Mouse (Mus musculus) left cerebral cortex, postnatal 14 days (tissue): ENCODE results near the gene Lonp2. TPM values are rescaled to one million over a fixed set of nuclear protein-coding genes. Genes with fewer than 3 reads are reported as not detected.

Source experiments
- DNase-seq, 2 experiments: peaks; one replicate each; pipeline ENCODE4 v3.0.0; 2021 to 2022; ENCODE audit warnings: low spot score in 2 of 2, mixed read lengths in 1 of 2
- intact Hi-C: fragments of 180-260 bp; cut with DNase I; formaldehyde crosslinking; loops from one replicate; pipeline ENCODE4 v1.15.1; 2025
- total RNA-seq, 2 experiments: library from RNA; stranded (reverse); gene quantifications; 2 replicates each; pipeline ENCODE4 v1.2.3; 2021

Gene Lonp2
- total RNA-seq, 2 experiments from 2014 or later: 49.2 to 57.8 TPM

DNA sequence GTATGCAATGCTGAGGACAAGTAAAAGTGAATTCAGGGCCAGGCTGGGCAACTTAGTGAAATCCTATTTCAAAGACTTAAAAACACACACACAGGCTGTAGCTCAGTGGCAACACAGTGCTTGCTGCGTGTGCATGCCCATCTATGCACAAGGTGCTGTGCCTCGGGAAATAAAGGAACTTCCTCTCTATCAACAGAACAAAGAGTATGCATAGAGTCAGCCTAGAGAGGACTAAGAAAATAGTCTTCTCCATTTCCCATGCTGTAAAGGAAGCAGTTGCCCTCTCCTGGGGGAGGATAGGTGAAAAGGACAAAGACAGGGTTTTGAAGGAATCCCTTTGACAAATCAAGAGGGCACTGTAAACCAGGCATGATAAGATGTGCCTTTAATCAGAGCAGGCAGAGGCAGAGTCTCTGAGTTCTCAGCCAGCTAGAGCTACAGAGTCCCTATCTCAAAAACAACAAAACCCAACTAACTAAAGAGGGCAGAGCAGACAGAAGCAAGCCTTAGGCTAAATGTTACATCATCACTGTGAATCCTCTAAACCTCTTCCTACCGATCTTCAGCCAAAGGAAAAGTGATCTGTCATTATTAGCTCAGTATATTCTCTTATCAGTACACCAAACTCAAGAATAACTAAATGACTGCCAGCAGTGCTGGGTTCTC is 111.7 kb downstream of the Lonp2 start:
- DNase-seq: no peak
- intact Hi-C loops: no loop called here

DNA sequence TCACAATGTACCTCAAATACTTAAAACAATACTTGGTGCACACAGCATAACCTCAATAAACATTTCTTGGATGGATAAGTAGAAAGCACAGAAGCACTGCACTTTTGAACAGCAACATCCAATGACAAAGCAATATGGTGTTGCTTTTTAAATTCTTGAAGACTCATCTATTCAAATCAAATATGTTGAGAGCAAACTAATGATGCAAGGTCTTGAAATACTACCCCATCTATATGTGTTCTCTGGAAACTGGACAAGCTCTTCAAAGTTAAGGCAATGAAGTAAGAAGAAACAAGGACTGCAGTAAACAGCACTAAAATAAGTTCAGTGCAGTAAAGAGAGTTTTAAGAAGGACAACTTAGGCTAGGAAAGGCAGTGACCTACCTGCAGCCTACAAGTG is 117.1 kb downstream of the Lonp2 start:
- intact Hi-C loops: loop anchor here (10.0 kb wide), 1 partner anchor 144 kb away; the partner anchor contains the start of gene N4bp1
- DNase-seq: no peak

- intact Hi-C loops: loop anchor here (10.0 kb wide), 1 partner anchor 143 kb away; the partner anchor contains the start of gene N4bp1
- no peak for DNase-seq
These were observed 117.8 kb downstream of the Lonp2 start for GRCm38 (mm10) chr8:86741627-86742026.

GRCm38 (mm10) chr8:86742605-86743345 is 118.9 kb downstream of the Lonp2 start:
- intact Hi-C loops: loop anchor here (10.0 kb wide), 1 partner anchor 142 kb away; the partner anchor contains the start of gene N4bp1
- no peak for DNase-seq

DNA sequence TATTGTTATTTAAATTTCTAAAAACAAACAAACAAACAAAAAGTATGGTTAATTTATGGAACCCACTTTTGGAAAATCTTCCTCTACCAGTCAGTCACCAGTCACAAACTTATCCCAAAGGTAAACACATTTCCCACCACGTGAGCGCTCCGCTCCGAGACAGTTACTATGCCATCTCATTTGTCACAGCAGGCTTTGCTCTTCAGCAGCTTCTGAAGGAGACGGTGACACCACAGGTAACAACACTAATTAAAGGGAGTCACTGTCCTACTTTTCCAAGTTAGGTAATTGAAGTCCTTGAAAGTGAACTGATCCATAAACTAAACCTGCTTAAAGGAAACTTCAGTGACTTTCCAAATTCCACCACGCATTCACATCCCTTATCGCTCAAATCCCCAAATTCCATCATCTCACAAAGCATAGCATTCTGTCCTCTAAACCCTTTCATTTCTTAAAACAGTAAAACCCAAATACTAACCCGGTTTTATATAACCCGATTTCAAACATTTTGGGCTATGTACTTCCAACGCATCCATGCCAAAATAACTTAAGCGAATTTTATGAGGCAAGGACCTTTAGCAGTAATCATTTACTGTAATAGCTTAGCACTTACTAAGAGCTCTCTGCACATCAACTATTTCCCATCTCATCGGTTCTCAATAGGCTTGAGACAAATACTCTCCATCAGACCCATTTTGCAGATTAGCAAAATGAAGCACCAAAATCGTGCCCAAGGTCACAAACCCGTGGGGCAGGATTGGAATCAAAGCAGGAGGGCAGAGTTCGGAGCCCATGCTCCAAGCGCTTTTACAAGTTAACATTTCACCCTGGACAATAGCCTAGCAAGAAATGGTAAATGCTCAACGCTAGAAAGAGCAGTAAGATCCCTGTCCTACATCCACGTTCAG is 120.7 kb downstream of the Lonp2 start:
- DNase-seq: no peak
- intact Hi-C loops: loop anchor here (5.0 to 10.0 kb wide), 2 partner anchors 98 to 140 kb away; partner anchors contain the start of gene N4bp1

DNA sequence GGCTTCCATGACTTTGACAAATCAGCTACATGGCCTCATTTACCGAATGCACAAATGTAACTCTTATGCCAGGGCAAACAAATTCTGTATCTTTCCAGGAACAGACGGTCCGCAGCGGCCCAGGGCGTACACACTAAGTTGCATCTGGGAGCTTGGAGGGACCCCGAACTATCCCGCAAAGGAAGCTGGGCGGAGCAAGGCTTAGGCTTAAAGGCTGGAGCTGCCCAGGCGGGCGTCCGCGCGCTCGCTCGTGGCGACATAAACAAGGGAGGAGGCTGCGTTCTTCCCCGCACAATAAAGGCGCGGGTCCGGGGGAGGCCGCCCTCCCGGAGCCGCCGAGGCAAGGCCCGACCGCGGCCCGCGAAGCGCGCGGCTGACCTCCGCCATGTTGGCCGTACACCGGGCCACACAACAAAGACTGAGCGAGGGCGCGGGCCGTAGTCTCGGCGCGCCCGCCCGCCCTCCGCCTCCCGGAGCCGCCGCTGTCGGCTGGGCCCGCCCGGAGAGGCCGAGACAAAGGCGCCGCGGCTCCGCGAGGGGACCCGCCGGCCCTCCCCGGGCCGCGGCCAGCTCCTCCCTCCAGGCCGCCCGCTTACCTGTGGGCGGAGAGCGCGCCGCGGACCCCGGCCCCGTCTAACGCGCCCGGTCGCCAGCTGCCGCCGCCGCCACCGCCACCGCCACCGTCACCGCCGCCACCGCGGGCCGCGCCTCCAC is 121.5 kb downstream of the Lonp2 start, which contains the start of the genes Gm10638 and Siah1a:
Gene Gm10638, plus strand, starts transcription at position 479 of the 714 bp plus-strand sequence.
Gene Siah1a, minus strand, starts transcription at position 714 of the 714 bp plus-strand sequence.
- DNase-seq: peak; percentile 37 to 61
- intact Hi-C loops: loop anchor here (5.0 to 10.0 kb wide), 2 partner anchors 97 to 139 kb away; partner anchors contain the start of gene N4bp1

GRCm38 (mm10) chr8:86745935-86746441 is 122.1 kb downstream of the Lonp2 start:
- DNase-seq: peak; percentile 93 to 95
- intact Hi-C loops: loop anchor here (5.0 to 10.0 kb wide), 2 partner anchors 96 to 139 kb away; partner anchors contain the start of gene N4bp1

DNA sequence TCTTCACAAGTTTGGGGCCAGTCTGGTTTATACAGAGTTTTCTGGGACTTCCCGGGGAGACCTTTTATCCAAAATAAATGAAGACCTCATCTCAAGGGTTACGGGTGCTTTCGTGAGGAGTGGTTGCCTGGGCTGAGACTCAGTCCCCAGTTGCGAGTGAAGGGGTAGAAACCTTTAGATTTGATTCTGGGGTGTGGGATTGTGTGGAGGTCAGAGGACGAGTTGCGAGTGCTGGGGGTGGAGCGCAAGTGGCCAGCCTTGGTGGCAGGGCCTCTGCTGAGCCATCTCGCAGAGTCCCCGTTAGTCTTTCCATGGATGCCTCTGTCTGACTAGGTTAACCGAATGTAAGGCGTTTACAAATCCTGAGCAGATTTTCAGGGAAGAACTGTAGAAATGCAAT is 122.7 kb downstream of the Lonp2 start:
- no peak for DNase-seq
- intact Hi-C loops: loop anchor here (5.0 to 10.0 kb wide), 2 partner anchors 96 to 138 kb away; partner anchors contain the start of gene N4bp1

GRCm38 (mm10) chr8:86749842-86750241 is 126.0 kb downstream of the Lonp2 start:
- intact Hi-C loops: loop anchor here (5.0 to 10.0 kb wide), 2 partner anchors 92 to 135 kb away; partner anchors contain the start of gene N4bp1
- no peak for DNase-seq

DNA sequence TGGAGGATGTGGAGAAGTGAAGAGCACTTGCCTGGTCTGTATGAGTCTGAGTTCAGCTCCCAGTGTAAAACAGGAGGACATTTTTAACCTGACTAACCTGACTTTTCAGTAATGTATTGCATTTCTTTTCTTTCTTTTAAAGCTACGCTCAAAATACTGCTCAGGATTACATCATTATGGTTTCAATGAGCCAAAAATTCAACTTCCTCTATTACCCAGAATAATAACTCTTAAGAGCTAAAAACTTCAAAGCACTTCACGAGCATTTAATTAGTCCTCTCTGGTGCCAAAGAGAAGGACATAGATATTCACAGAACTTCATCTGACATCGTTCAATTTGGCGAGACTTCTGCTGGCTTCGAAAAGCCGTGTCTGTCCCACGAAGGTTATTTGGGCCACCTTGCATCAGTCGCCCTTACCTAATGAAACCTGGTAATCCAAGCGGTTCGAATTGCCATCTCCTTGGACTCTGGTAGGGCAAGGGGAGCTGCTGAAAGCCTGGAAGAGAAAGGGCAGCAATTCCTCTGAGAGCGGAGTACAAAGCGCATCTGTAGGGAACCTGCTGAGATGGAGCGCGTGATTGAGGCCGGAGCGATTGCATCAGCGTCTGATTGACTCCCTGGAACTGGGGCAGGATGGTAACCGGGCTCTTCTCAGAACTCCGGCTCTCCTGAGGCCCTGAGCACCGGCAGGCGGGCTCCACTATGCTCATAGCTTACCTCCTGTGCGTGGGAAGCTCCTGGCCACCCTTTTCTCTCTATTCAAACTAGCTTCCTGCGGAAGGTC is 133.3 kb downstream of the Lonp2 start:
- DNase-seq: peak; percentile 38 to 39
- intact Hi-C loops: no loop called here

DNA sequence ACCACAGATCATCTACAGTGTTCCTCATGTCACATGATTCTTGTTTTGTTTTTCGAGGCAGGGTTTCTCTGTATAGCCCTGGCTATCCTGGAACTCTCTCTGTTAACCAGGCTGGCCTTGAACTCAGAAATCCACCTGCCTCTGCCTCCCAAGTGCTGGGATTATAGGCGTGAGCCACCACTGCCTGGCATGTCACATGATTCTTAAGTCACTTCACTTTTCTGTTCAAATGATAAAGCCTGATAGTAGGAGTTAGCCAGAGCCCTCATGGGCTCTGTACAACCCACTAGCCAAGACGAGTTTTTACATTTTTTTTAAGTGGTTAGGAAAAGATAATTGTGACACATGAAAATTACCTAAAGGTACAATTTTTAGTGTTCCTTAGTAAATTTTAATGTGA is 134.8 kb downstream of the Lonp2 start:
- no peak for DNase-seq
- intact Hi-C loops: no loop called here

DNA sequence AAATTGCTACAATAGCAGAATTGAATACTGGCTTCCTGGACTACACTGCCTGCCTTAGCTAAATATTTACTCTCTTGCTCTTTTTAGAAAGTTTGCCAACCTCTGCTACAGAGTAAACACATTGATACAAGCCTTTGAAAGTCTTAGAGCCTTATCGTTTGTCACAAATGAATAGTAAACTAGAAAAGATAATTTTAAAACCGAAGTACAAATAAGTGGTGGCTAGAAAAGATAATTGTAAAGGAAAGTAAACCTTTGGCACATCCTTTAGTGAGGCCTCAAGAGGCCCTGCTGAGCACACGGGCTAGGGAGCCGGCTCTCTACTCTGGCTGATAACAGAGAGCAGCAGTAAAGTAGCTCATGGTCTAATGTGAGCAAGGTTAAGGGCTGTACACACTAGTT is 135.2 kb downstream of the Lonp2 start:
- DNase-seq: no peak
- intact Hi-C loops: no loop called here

DNA sequence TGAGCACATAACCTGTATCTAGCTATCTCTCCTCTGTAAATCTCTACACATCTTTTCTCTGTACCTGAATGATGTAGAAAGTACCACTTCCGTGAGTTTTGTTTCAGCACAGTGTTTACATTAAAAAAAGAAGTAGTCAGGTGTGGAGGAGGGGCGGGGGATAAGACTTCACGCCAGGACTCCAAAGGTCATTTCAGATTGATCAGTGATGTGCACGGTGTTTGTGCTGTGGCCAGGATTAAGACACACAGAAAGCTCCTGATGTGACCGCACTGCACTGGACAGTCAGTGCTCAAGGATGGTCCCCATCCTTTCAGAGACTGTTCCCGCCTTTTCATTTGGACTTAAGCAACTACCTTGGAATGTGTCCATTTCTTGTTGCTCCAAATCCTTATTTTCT is 136.9 kb downstream of the Lonp2 start:
- intact Hi-C loops: no loop called here
- no peak for DNase-seq

DNA sequence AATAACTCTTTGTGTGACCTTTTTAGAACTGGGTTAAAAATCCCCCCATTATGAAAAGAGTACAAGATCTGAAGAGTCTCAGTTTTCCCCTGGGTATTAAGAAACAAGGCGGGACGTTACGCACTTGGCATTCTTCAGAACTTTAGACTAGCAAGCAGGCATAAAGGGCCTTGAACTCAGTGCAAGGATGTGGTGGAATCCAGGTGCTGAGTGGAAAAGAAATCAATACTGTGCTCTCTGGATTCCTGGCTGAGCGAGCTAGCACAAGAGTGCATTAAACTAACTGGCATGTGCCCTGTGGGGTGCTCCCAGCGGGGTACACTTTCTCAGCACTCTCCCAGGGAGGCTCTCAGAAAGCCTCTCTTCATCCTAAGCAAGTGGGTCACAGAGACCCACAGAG is 139.0 kb downstream of the Lonp2 start:
- intact Hi-C loops: no loop called here
- DNase-seq: no peak

- intact Hi-C loops: no loop called here
These were observed 141.3 kb downstream of the Lonp2 start for GRCm38 (mm10) chr8:86765155-86765554.

GRCm38 (mm10) chr8:86765669-86766068 is 141.8 kb downstream of the Lonp2 start:
- no peak for DNase-seq
- intact Hi-C loops: no loop called here

More at GRCm38 (mm10) chr8:86765155-86765554, 141.3 kb downstream of the Lonp2 start:
- DNase-seq: no peak

DNA sequence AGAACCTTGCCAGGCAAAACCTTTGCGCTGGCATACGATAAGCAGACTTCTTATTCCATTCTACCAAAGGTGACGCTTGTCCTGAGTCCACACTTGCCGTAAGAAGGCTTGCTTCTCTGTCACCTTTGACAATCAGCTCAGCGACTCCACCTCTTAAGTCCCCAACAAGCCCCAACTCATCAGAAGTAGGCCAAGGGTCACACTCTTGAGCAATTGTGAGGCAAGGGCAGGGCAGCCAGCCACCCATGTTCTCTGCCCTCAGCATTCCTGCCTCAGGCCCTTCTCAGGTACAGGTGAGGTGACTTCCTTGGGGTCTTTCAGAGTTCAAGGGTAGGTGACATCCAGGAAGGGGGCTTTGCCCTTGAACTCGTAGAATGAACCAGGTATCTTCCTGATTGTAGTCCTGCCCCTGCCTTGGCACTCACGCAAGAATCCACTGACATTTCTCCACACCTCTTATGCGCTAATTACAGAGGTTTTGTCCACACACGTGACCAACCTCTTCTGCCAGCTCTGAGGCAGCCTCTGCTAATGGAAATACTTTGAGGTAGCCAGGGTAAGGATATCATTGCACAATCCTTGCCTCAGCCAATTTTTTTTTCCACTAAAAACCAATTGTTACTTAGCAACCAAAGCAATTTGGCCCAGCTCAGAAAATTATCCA is 142.8 kb downstream of the Lonp2 start:
- intact Hi-C loops: no loop called here
- DNase-seq: no peak
